Mouse (Mus musculus) cerebellum, adult 9-10 months (tissue): ENCODE results near the gene Hist2h4.
A peak's percentile ranks its signal among the peaks of the same experiment; 100 is the strongest.
"Not testable (repeated sequence)": the region's sequence is repeated elsewhere in the genome, so short reads cannot be mapped to it uniquely, and the experiment has no call there.

Source experiments
- DNase-seq: peaks from one replicate; pipeline ENCODE4 v3.0.0; 2022

The Hist2h4 gene

GRCm38 (mm10) chr3:96220765-96221639 lies 42.1 kb downstream of the Hist2h4 start, which contains the start of the genes Hist2h2ac and Hist2h2be:
Hist2h2ac (minus strand) TSS chr3:96220880.
Hist2h2be (plus strand) TSS chr3:96221119.
- DNase-seq = peak; percentile 95

GRCm38 (mm10) chr3:96220131-96220764 lies 42.9 kb downstream of the Hist2h4 start:
- DNase-seq = not testable (repeated sequence)

- DNase-seq = peak; percentile 94
Observed at GRCm38 (mm10) chr3:96219661-96220130, 43.4 kb downstream of the Hist2h4 start, which contains the start of the genes Bola1 and Hist2h2ab. Bola1 (minus strand) TSS chr3:96219709. Hist2h2ab (plus strand) TSS chr3:96219865.

GRCm38 (mm10) chr3:96219191-96219641 lies 43.9 kb downstream of the Hist2h4 start:
- DNase-seq = peak; percentile 65
